8 mouse cellular contexts compared by ENCODE assay signal in genomic region chr11:3912875-3913271, GRCm38 (mm10). TPM values are rescaled to one million over a fixed set of nuclear protein-coding genes. Genes with fewer than 3 reads are reported as not detected.
DNase-seq lines count a peak whose midpoint lies in the region; ATAC-seq and TF ChIP-seq lines count a peak whose summit lies in the region.

No protein-coding gene starts in this region.

- H3K4me3 ChIP-seq in bone marrow, adult 2 months (replicated peaks; ENCODE audit: control insufficient read depth, low read depth, low read length): peak overlapping the region; percentile 70
- peak overlapping the region; percentile 59 for H3K4me3 ChIP-seq in forebrain, embryonic 14.5 days (ENCODE audit: low read depth, low read length)
- H3K4me3 ChIP-seq in hindbrain, embryonic 15.5 days: peak overlapping the region; percentile 54
- H3K4me3 ChIP-seq in liver, embryonic 14.5 days (ENCODE audit: insufficient read depth in 1 of 2, low read depth in 2 of 2, low read length in 2 of 2): peak overlapping the region in 1 of 2 experiments; percentile 38; a peak in 2 of 4 replicates
- peak overlapping the region; percentile 48 for H3K4me3 ChIP-seq in neural tube, embryonic 11.5 days (ENCODE audit: low read depth, low read length)

- TF ChIP-seq POLR2A in bone marrow, adult 2 months (IDR thresholded peaks at IDR 0.05; ENCODE audit: borderline replicate concordance, control insufficient read depth, low read depth, low read length): no peak; the same call in 1 of the 2 replicates

- ATAC-seq in forebrain, embryonic 14.5 days: 0 out of 2 replicates have a peak, but pooled peaks have one; percentile 11
- peak; percentile 5; the same call in 1 of the 2 replicates for ATAC-seq in hindbrain, embryonic 15.5 days (ENCODE audit: low FRiP score, low read depth)
- ATAC-seq in liver, embryonic 14.5 days (ENCODE audit: insufficient read depth): no peak
- 0 out of 2 replicates have a peak, but pooled peaks have one; percentile 2 for ATAC-seq in neural tube, embryonic 11.5 days (ENCODE audit: insufficient read depth, low FRiP score, low TSS enrichment)

- no peaks in the 10 kb centered on the region for H3K4me1 ChIP-seq in bone marrow, adult 2 months (ENCODE audit: control insufficient read depth, insufficient read depth, low read length)
- H3K4me1 ChIP-seq in forebrain, embryonic 14.5 days (ENCODE audit: control insufficient read depth, insufficient read depth, low read length): peaks cover 15% of the 10 kb centered on the region
- H3K4me1 ChIP-seq in hindbrain, embryonic 15.5 days (replicated peaks): peaks cover 53% of the 10 kb centered on the region
- H3K4me1 ChIP-seq in liver, embryonic 14.5 days (replicated peaks; ENCODE audit: control insufficient read depth in 2 of 2, insufficient read depth in 2 of 2, low read length in 1 of 2): peaks cover 4 to 8% of the 10 kb centered on the region in 2 experiments; a peak in 3 of 4 replicates
- H3K4me1 ChIP-seq in neural tube, embryonic 11.5 days (ENCODE audit: control insufficient read depth, insufficient read depth, low read length): peaks cover 15% of the 10 kb centered on the region

- H3K27me3 ChIP-seq in forebrain, embryonic 14.5 days (replicated peaks; ENCODE audit: control insufficient read depth, insufficient read depth, low read length): no peaks in the 10 kb centered on the region
- H3K27me3 ChIP-seq in hindbrain, embryonic 15.5 days: no peaks in the 10 kb centered on the region
- peaks cover 27% of the 10 kb centered on the region for H3K27me3 ChIP-seq in liver, embryonic 14.5 days (ENCODE audit: control insufficient read depth, insufficient read depth, low read length)
- H3K27me3 ChIP-seq in neural tube, embryonic 11.5 days (ENCODE audit: control insufficient read depth, insufficient read depth, low read length): 0 out of 2 replicates have a peak, but pooled peaks cover 5% of the 10 kb centered on the region

- TF ChIP-seq CTCF in bone marrow, adult 2 months (IDR thresholded peaks at IDR 0.05; ENCODE audit: control insufficient read depth, insufficient read depth, low read length): no peak
- TF ChIP-seq CTCF in liver, embryonic 14.5 days (IDR thresholded peaks at IDR 0.05; ENCODE audit: low read depth): no peak; the same call in 1 of the 2 replicates

- peak; percentile 32 to 44 for DNase-seq in left cerebral cortex, postnatal 25 days (ENCODE audit: low spot score in 2 of 2)
- DNase-seq in left cerebral cortex, adult 11 months (ENCODE audit: low spot score): no peak
- DNase-seq in forebrain, embryonic 14.5 days (ENCODE audit: low spot score): peak; percentile 38
- DNase-seq in liver, embryonic 14.5 days (ENCODE audit: low read depth in 3 of 3, low spot score in 3 of 3): no peak
- DNase-seq in neural tube, embryonic 11.5 days (ENCODE audit: low spot score): peak; percentile 24
- no peak for DNase-seq in ovary, postnatal 10 days (ENCODE audit: low spot score)

- TF ChIP-seq EP300 in liver, embryonic 14.5 days (IDR thresholded peaks at IDR 0.05; ENCODE audit: low read depth): no peak

- H3K4me2 ChIP-seq in forebrain, embryonic 14.5 days (ENCODE audit: low read length): peak overlapping the region; percentile 96
- peak overlapping the region; percentile 74 for H3K4me2 ChIP-seq in hindbrain, embryonic 15.5 days
- peak overlapping the region; percentile 58 for H3K4me2 ChIP-seq in liver, embryonic 14.5 days (ENCODE audit: low read depth)
- peak overlapping the region; percentile 66 for H3K4me2 ChIP-seq in neural tube, embryonic 11.5 days (ENCODE audit: low read depth)

- peak overlapping the region; percentile 4; the same call in 1 of the 2 replicates for H3K27ac ChIP-seq in bone marrow, adult 2 months (ENCODE audit: control insufficient read depth, insufficient read depth, low read depth, low read length, poor library complexity)
- H3K27ac ChIP-seq in forebrain, embryonic 14.5 days (ENCODE audit: low read depth, low read length): no peak overlapping the region
- peak overlapping the region; percentile 72 for H3K27ac ChIP-seq in hindbrain, embryonic 15.5 days (replicated peaks)
- no peak overlapping the region for H3K27ac ChIP-seq in liver, embryonic 14.5 days
- H3K27ac ChIP-seq in neural tube, embryonic 11.5 days (ENCODE audit: low read depth, low read length): no peak overlapping the region

- WGBS in bone marrow, adult 2 months: 22% methylated on average over 16 of the region's 16 CpGs
- WGBS in forebrain, embryonic 14.5 days: 4% methylated on average over 16 of the region's 16 CpGs
- 2% methylated on average over 16 of the region's 16 CpGs for WGBS in hindbrain, embryonic 15.5 days
- 6% methylated on average over 16 of the region's 16 CpGs for WGBS in liver, embryonic 14.5 days (ENCODE audit: insufficient replicate concordance)
- 3% methylated on average over 16 of the region's 16 CpGs for WGBS in neural tube, embryonic 11.5 days

- intact Hi-C loops in left cerebral cortex, postnatal 25 days (cut with DNase I): loop anchor here (1.0 kb wide), 1 partner anchor 18 kb away; the partner anchor contains the start of genes 4921536K21Rik and Dusp18

- peak overlapping the region; percentile 73 for H3K9ac ChIP-seq in forebrain, embryonic 14.5 days (ENCODE audit: low read length)
- peak overlapping the region; percentile 53 for H3K9ac ChIP-seq in hindbrain, embryonic 15.5 days
- H3K9ac ChIP-seq in liver, embryonic 14.5 days (replicated peaks): no peak overlapping the region
- peak overlapping the region; percentile 42 for H3K9ac ChIP-seq in neural tube, embryonic 11.5 days (ENCODE audit: low read length)

- no peaks in the 10 kb centered on the region for H3K36me3 ChIP-seq in forebrain, embryonic 14.5 days (ENCODE audit: control insufficient read depth, insufficient read depth, low read length)
- H3K36me3 ChIP-seq in hindbrain, embryonic 15.5 days: no peaks in the 10 kb centered on the region
- no peaks in the 10 kb centered on the region for H3K36me3 ChIP-seq in liver, embryonic 14.5 days (replicated peaks; ENCODE audit: control insufficient read depth, insufficient read depth, low read depth)
- H3K36me3 ChIP-seq in neural tube, embryonic 11.5 days (ENCODE audit: control insufficient read depth, insufficient read depth, low read length): no peaks in the 10 kb centered on the region

- no peaks in the 10 kb centered on the region for H3K9me3 ChIP-seq in forebrain, embryonic 14.5 days (replicated peaks; ENCODE audit: control insufficient read depth, low read length)
- H3K9me3 ChIP-seq in hindbrain, embryonic 15.5 days: no peaks in the 10 kb centered on the region
- H3K9me3 ChIP-seq in liver, embryonic 14.5 days (ENCODE audit: control insufficient read depth, low read length): no peaks in the 10 kb centered on the region
- H3K9me3 ChIP-seq in neural tube, embryonic 11.5 days (ENCODE audit: control insufficient read depth, low read length): no peaks in the 10 kb centered on the region

RNA-seq across cellular contexts. Expression of gene Slc35e4, which starts 1.6 kb away (rescaled TPM):
- total RNA-seq in left cerebral cortex, postnatal 25 days (2021): 10 to 100 TPM; 17.9 to 20.5 TPM
- polyA plus RNA-seq in bone marrow, adult 2 months (2011; ENCODE audit: insufficient read depth, insufficient read length, low replicate concordance, missing spikeins): 1.3 TPM in 1 of 2 replicates, not detected in the other
- polyA plus RNA-seq in forebrain, embryonic 14.5 days (2014; fragmentation: Nextera tagmentation; extraction: Ambion mirVana): 8.0 and 10.6 TPM in 2 replicates
- 17.3 and 20.3 TPM in 2 replicates for polyA plus RNA-seq in hindbrain, embryonic 15.5 days (2015; fragmentation: Nextera tagmentation; extraction: Ambion mirVana)
- 0.22 and 0.31 TPM in 2 replicates for polyA plus RNA-seq in liver, embryonic 14.5 days (2012; rRNA removed)
- polyA plus RNA-seq in liver, embryonic 14.5 days (2014; fragmentation: Nextera tagmentation; extraction: Ambion mirVana): 0.33 and 0.37 TPM in 2 replicates
- 3.9 and 4.5 TPM in 2 replicates for polyA plus RNA-seq in neural tube, embryonic 11.5 days (2014; fragmentation: Nextera tagmentation; extraction: Ambion mirVana)

RNA-seq across cellular contexts. Expression of gene Dusp18, which starts 17.8 kb away (rescaled TPM):
- total RNA-seq in left cerebral cortex, postnatal 25 days (2021): 10 to 100 TPM; 28.8 to 32.5 TPM
- polyA plus RNA-seq in bone marrow, adult 2 months (2011; ENCODE audit: insufficient read depth, insufficient read length, low replicate concordance, missing spikeins): 0.22 and 1.2 TPM in 2 replicates
- 29.3 and 35.8 TPM in 2 replicates for polyA plus RNA-seq in forebrain, embryonic 14.5 days (2014; fragmentation: Nextera tagmentation; extraction: Ambion mirVana)
- polyA plus RNA-seq in hindbrain, embryonic 15.5 days (2015; fragmentation: Nextera tagmentation; extraction: Ambion mirVana): 28.4 and 33.1 TPM in 2 replicates
- 0.15 and 0.16 TPM in 2 replicates for polyA plus RNA-seq in liver, embryonic 14.5 days (2012; rRNA removed)
- polyA plus RNA-seq in liver, embryonic 14.5 days (2014; fragmentation: Nextera tagmentation; extraction: Ambion mirVana): 0.20 and 0.27 TPM in 2 replicates
- 20.2 and 21.2 TPM in 2 replicates for polyA plus RNA-seq in neural tube, embryonic 11.5 days (2014; fragmentation: Nextera tagmentation; extraction: Ambion mirVana)

RNA-seq across cellular contexts. Expression of gene 4921536K21Rik, which starts 18.0 kb away (rescaled TPM):
- under 1 TPM; 0.25 to 0.39 TPM for total RNA-seq in left cerebral cortex, postnatal 25 days (2021)
- polyA plus RNA-seq in bone marrow, adult 2 months (2011; ENCODE audit: insufficient read depth, insufficient read length, low replicate concordance, missing spikeins): 0.38 and 0.77 TPM in 2 replicates
- 0.16 and 0.36 TPM in 2 replicates for polyA plus RNA-seq in forebrain, embryonic 14.5 days (2014; fragmentation: Nextera tagmentation; extraction: Ambion mirVana)
- 0.43 and 0.53 TPM in 2 replicates for polyA plus RNA-seq in hindbrain, embryonic 15.5 days (2015; fragmentation: Nextera tagmentation; extraction: Ambion mirVana)
- 0.02 and 0.06 TPM in 2 replicates for polyA plus RNA-seq in liver, embryonic 14.5 days (2012; rRNA removed)
- not detected in 2 replicates for polyA plus RNA-seq in liver, embryonic 14.5 days (2014; fragmentation: Nextera tagmentation; extraction: Ambion mirVana)
- 0.23 and 0.27 TPM in 2 replicates for polyA plus RNA-seq in neural tube, embryonic 11.5 days (2014; fragmentation: Nextera tagmentation; extraction: Ambion mirVana)

RNA-seq across cellular contexts. Expression of gene Tcn2, which starts 19.1 kb away (rescaled TPM):
- 10 to 100 TPM; 19.6 to 20.4 TPM for total RNA-seq in left cerebral cortex, postnatal 25 days (2021)
- 16.7 and 48.3 TPM in 2 replicates for polyA plus RNA-seq in bone marrow, adult 2 months (2011; ENCODE audit: insufficient read depth, insufficient read length, low replicate concordance, missing spikeins)
- polyA plus RNA-seq in forebrain, embryonic 14.5 days (2014; fragmentation: Nextera tagmentation; extraction: Ambion mirVana): 19.7 TPM in 2 replicates
- 27.2 and 28.3 TPM in 2 replicates for polyA plus RNA-seq in hindbrain, embryonic 15.5 days (2015; fragmentation: Nextera tagmentation; extraction: Ambion mirVana)
- polyA plus RNA-seq in liver, embryonic 14.5 days (2012; rRNA removed): 14.6 and 16.7 TPM in 2 replicates
- polyA plus RNA-seq in liver, embryonic 14.5 days (2014; fragmentation: Nextera tagmentation; extraction: Ambion mirVana): 16.3 and 17.5 TPM in 2 replicates
- polyA plus RNA-seq in neural tube, embryonic 11.5 days (2014; fragmentation: Nextera tagmentation; extraction: Ambion mirVana): 31.4 and 31.7 TPM in 2 replicates

RNA-seq across cellular contexts. Expression of gene Osbp2, which starts 49.2 kb away (rescaled TPM):
- total RNA-seq in left cerebral cortex, postnatal 25 days (2021): 100 to 1,000 TPM; 133 TPM
- not detected in 2 replicates for polyA plus RNA-seq in bone marrow, adult 2 months (2011; ENCODE audit: insufficient read depth, insufficient read length, low replicate concordance, missing spikeins)
- polyA plus RNA-seq in forebrain, embryonic 14.5 days (2014; fragmentation: Nextera tagmentation; extraction: Ambion mirVana): 7.4 and 11.1 TPM in 2 replicates
- 28.7 and 33.1 TPM in 2 replicates for polyA plus RNA-seq in hindbrain, embryonic 15.5 days (2015; fragmentation: Nextera tagmentation; extraction: Ambion mirVana)
- polyA plus RNA-seq in liver, embryonic 14.5 days (2012; rRNA removed): 0.03 and 0.40 TPM in 2 replicates
- polyA plus RNA-seq in liver, embryonic 14.5 days (2014; fragmentation: Nextera tagmentation; extraction: Ambion mirVana): 0.05 and 0.18 TPM in 2 replicates
- polyA plus RNA-seq in neural tube, embryonic 11.5 days (2014; fragmentation: Nextera tagmentation; extraction: Ambion mirVana): 2.4 and 2.5 TPM in 2 replicates

Comparison
In these comparisons a context has a peak if more than half of its experiments do, and no peak if none do; other contexts are left out.
1. DNase-seq: peak in left cerebral cortex, postnatal 25 days (2 of 2), forebrain, embryonic 14.5 days (single experiment) and neural tube, embryonic 11.5 days (single experiment); none in left cerebral cortex, adult 11 months (single experiment), liver, embryonic 14.5 days (0 of 3) and ovary, postnatal 10 days (single experiment).
2. H3K27ac ChIP-seq: peak in bone marrow, adult 2 months (single experiment) and hindbrain, embryonic 15.5 days (single experiment); none in forebrain, embryonic 14.5 days (single experiment), liver, embryonic 14.5 days (single experiment) and neural tube, embryonic 11.5 days (single experiment).
3. Peak in every context shown above with its lines, with median percentiles within 50 percentile points of each other: H3K4me2 ChIP-seq.